12 mouse cellular contexts compared by ENCODE assay signal in the genomic region with DNA sequence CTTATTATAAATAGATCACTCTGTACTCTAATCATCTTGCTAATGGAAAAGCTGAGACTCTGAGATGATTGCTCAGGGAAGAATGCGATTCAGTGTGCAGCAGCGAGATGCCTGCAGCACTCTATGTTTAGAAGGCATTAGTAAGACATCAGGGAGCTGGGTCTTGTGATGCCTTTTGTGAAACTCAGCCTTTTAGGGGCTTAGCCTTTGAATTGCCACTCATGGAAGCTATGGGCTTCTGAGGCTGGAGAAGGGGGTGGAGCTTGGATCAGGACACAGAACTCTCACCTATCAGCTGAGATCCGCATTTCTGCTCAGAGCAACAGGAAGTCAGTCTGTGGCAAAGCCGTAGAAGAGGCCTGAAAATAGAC.
A peak's percentile ranks its signal among the peaks of the same experiment; 100 is the strongest.
DNase-seq lines count a peak whose midpoint lies in the region; ATAC-seq and TF ChIP-seq lines count a peak whose summit lies in the region.
"Had no signal": no experiment of that assay in that cellular context is flagged by ENCODE, and none has a peak within 500 bp of the region (broad histone marks: within the 10 kb centered on the region; RNA-seq: fewer than 3 reads in every experiment).

No protein-coding gene starts in this region.

- no peaks in the 10 kb centered on the region for H3K36me3 ChIP-seq in kidney, embryonic 16.5 days (ENCODE audit: insufficient read depth, low read length)
- no peaks in the 10 kb centered on the region for H3K36me3 ChIP-seq in forebrain, embryonic 15.5 days
- H3K36me3 ChIP-seq: embryonic facial prominence, embryonic 12.5 days; G1E; limb, embryonic 13.5 days had no signal

- no peak overlapping the region for H3K4me2 ChIP-seq in kidney, embryonic 16.5 days (replicated peaks; ENCODE audit: low read depth, low read length)
- no peak overlapping the region for H3K4me2 ChIP-seq in forebrain, embryonic 15.5 days (replicated peaks)
- H3K4me2 ChIP-seq: embryonic facial prominence, embryonic 12.5 days; limb, embryonic 13.5 days had no signal

- TF ChIP-seq CTCF in cerebellum, adult 2 months (IDR thresholded peaks at IDR 0.05; ENCODE audit: borderline replicate concordance, insufficient read depth, low read depth, low read length) = no peak

- no peak for DNase-seq in kidney, postnatal 10 days
- DNase-seq in embryo, embryonic 10 days (ENCODE audit: low spot score) = peak; percentile 23
- peak; percentile 67 for DNase-seq in retina, postnatal 1 day
- no peak for DNase-seq in gastrocnemius, adult 8-10 months (ENCODE audit: low spot score in 2 of 2)
- DNase-seq in B cell, adult 2 months = no peak
- DNase-seq in cerebellum, adult 2 months = no peak
- DNase-seq: lung, postnatal 10 days had no signal

- H3K27me3 ChIP-seq in kidney, embryonic 16.5 days (ENCODE audit: insufficient read depth, low read length) = no peaks in the 10 kb centered on the region
- H3K27me3 ChIP-seq in forebrain, embryonic 15.5 days = no peaks in the 10 kb centered on the region
- H3K27me3 ChIP-seq in cerebellum, adult 2 months (ENCODE audit: control insufficient read depth, insufficient read depth, low read length) = no peaks in the 10 kb centered on the region
- H3K27me3 ChIP-seq: embryonic facial prominence, embryonic 12.5 days; limb, embryonic 13.5 days had no signal

- peak overlapping the region; percentile 47; the same call in 1 of the 2 replicates for H3K27ac ChIP-seq in kidney, embryonic 16.5 days (ENCODE audit: low read length)
- H3K27ac ChIP-seq in forebrain, embryonic 15.5 days (replicated peaks) = no peak overlapping the region
- no peak overlapping the region for H3K27ac ChIP-seq in cerebellum, adult 2 months (ENCODE audit: insufficient read depth, low read length)
- H3K27ac ChIP-seq: embryonic facial prominence, embryonic 12.5 days; limb, embryonic 13.5 days had no signal

- H3K4me3 ChIP-seq in kidney, embryonic 16.5 days (ENCODE audit: low read length) = no peak overlapping the region
- H3K4me3 ChIP-seq in forebrain, embryonic 15.5 days = no peak overlapping the region
- H3K4me3 ChIP-seq in cerebellum, adult 2 months (replicated peaks; ENCODE audit: insufficient read depth, low read depth, low read length) = no peak overlapping the region
- H3K4me3 ChIP-seq: embryonic facial prominence, embryonic 12.5 days; limb, embryonic 13.5 days had no signal

- no peak for TF ChIP-seq POLR2A in cerebellum, adult 2 months (IDR thresholded peaks at IDR 0.05; ENCODE audit: borderline replicate concordance, insufficient read depth, low read length)

- H3K9me3 ChIP-seq in kidney, embryonic 16.5 days (ENCODE audit: low read length) = no peaks in the 10 kb centered on the region
- H3K9me3 ChIP-seq in forebrain, embryonic 15.5 days = no peaks in the 10 kb centered on the region
- H3K9me3 ChIP-seq: embryonic facial prominence, embryonic 12.5 days; limb, embryonic 13.5 days had no signal

- 54% methylated on average over 4 of the region's 4 CpGs for WGBS in kidney, embryonic 16.5 days
- WGBS in forebrain, embryonic 15.5 days = 7% methylated on average over 4 of the region's 4 CpGs
- 64% methylated on average over 4 of the region's 4 CpGs for WGBS in cerebellum, adult 2 months

- H3K4me1 ChIP-seq in kidney, embryonic 16.5 days (ENCODE audit: insufficient read depth, low read length) = peaks cover 16% of the 10 kb centered on the region
- peaks cover 16% of the 10 kb centered on the region; the same call in 1 of the 2 replicates for H3K4me1 ChIP-seq in forebrain, embryonic 15.5 days
- no peaks in the 10 kb centered on the region for H3K4me1 ChIP-seq in cerebellum, adult 2 months (ENCODE audit: control insufficient read depth, insufficient read depth, low read length)

- H3K9ac ChIP-seq in kidney, embryonic 16.5 days (replicated peaks; ENCODE audit: low read length) = no peak overlapping the region
- no peak overlapping the region for H3K9ac ChIP-seq in forebrain, embryonic 15.5 days (replicated peaks)
- H3K9ac ChIP-seq: embryonic facial prominence, embryonic 12.5 days; limb, embryonic 13.5 days had no signal

- no peak for ATAC-seq in kidney, embryonic 16.5 days (ENCODE audit: low FRiP score, low TSS enrichment)
- peak; percentile 59 for ATAC-seq in forebrain, embryonic 15.5 days (replicated peaks)

Comparison
In these comparisons a context has a peak if more than half of its experiments do, and no peak if none do; other contexts are left out.
1. DNase-seq: peak in embryo, embryonic 10 days (single experiment) and retina, postnatal 1 day (single experiment); none in kidney, postnatal 10 days (single experiment), gastrocnemius, adult 8-10 months (0 of 2), B cell, adult 2 months (0 of 2) and cerebellum, adult 2 months (0 of 2).